Mouse (Mus musculus): ENCODE results near the gene Cfap299. TPM values are rescaled to one million over a fixed set of nuclear protein-coding genes. Genes with fewer than 3 reads are reported as not detected.
A peak's percentile ranks its signal among the peaks of the same experiment; 100 is the strongest.

The Cfap299 gene
- polyA plus RNA-seq, 1 experiment from 2014 or later: 0.41 TPM

DNA sequence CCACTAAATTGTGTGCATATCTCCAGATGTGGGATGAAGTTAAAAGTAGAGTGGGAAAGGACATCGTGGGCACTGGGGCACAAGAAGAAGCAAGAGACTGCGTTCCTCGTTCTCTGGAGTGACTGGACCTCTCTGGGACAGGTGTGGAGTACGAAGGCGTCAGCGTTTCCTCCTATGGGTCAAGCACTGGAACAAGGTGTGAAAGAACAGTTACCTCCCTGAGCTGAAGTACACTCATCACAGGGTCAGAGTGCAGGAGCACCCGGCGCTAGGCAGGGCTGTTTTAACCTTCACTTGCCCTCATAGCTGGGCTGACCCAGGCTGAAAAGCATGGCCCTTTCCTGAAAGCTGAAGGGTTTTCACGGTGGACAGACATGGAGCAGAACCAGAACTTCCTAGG lies 504.7 kb downstream of the Cfap299 start:
- Histone ChIP-seq H3K27me3 (ENCODE audit: control insufficient read depth, insufficient read depth, low read length) (no peaks in the 10 kb centered on the region; the same call in 1 of the 2 replicates), H3K27ac (replicated peaks in 1 of 2; ENCODE audit: control insufficient read depth in 1 of 2, insufficient read depth in 1 of 2, low read depth in 2 of 2, low read length in 2 of 2) (no peak overlapping the region), H3K9me3 (ENCODE audit: control insufficient read depth, low read length) (no peaks in the 10 kb centered on the region), H3K4me2 (ENCODE audit: low read length) (no peak overlapping the region), H3K4me3 (ENCODE audit: control insufficient read depth in 1 of 2, insufficient read depth in 1 of 2, low read depth in 1 of 2, low read length in 2 of 2) (no peak overlapping the region), H3K36me3 (ENCODE audit: control insufficient read depth, insufficient read depth, low read length) (no peaks in the 10 kb centered on the region), H3K4me1 (ENCODE audit: control insufficient read depth in 2 of 2, insufficient read depth in 2 of 2, low read length in 2 of 2) (no peaks in the 10 kb centered on the region), H3K9ac (ENCODE audit: low read length) (no peak overlapping the region)
- ATAC-seq (ENCODE audit: insufficient number of reproducible peaks, insufficient read depth, low FRiP score, low read depth): no peak
- WGBS: 72% methylated on average over 9 of the region's 9 CpGs

DNA sequence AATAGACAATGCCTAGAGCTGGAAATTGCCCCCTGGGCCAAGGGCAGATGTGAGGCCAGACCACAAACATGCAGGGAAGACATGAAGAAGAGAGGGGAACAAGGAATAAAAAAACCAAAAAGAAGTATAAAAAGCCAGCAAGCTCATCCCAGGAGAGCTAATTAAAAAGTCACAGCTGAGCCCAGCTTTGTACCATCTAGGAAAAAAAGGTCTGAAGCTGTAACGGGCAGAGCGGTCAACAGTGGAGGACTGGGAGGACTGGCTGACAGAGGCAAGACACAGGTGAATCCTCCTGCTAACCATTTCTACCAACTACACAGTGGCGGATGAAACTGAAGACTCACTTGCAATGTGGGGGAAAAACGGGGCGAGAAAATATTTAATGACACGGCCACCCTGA lies 505.2 kb downstream of the Cfap299 start:
- WGBS: 87% methylated on average over 6 of the region's 6 CpGs
- no peaks in the 10 kb centered on the region for H3K36me3 ChIP-seq (ENCODE audit: control insufficient read depth, insufficient read depth, low read length)
- H3K4me3 ChIP-seq (ENCODE audit: control insufficient read depth in 1 of 2, insufficient read depth in 1 of 2, low read depth in 1 of 2, low read length in 2 of 2): no peak overlapping the region
- no peak overlapping the region for H3K4me2 ChIP-seq (ENCODE audit: low read length)
- H3K9ac ChIP-seq (ENCODE audit: low read length): no peak overlapping the region
- no peaks in the 10 kb centered on the region for H3K9me3 ChIP-seq (ENCODE audit: control insufficient read depth, low read length)
- no peaks in the 10 kb centered on the region for H3K27me3 ChIP-seq (ENCODE audit: control insufficient read depth, insufficient read depth, low read length)
- no peaks in the 10 kb centered on the region for H3K4me1 ChIP-seq (ENCODE audit: control insufficient read depth in 2 of 2, insufficient read depth in 2 of 2, low read length in 2 of 2)
- no peak overlapping the region for H3K27ac ChIP-seq (replicated peaks in 1 of 2; ENCODE audit: control insufficient read depth in 1 of 2, insufficient read depth in 1 of 2, low read depth in 2 of 2, low read length in 2 of 2)
- ATAC-seq (ENCODE audit: insufficient number of reproducible peaks, insufficient read depth, low FRiP score, low read depth): no peak

DNA sequence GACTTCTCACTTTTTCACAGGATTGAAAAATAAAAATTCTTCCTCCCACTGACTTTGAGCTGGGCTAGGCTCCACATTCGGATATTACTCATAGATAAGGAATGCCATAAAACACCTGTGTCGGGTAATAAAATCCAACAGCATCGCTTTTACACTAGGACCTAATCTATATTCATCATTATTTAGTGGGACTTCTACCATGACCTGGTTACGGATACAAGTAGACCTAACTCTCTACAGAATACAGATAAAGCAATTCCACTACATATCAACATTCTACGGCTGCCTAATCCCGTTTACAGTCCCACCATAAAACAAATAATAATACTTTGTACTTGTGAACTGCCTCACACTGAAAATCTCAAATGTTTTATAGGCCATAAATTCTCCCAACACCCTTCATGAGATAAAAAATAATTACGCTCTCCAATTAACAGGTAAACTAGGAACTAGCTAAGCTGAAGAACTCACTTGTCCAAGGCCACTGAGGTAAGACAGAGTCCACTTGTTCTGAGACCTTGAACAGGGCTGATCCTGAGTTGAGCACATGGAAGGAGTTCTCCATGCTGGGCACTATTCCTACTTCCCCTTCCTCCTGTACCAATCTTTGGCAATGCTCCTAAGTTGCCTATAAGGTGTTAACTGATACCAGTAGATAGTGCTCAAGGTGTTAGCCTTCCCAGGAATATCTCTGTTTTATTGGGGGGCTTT lies 513.7 kb downstream of the Cfap299 start:
- H3K4me3 ChIP-seq (ENCODE audit: control insufficient read depth in 1 of 2, insufficient read depth in 1 of 2, low read depth in 1 of 2, low read length in 2 of 2): no peak overlapping the region

DNA sequence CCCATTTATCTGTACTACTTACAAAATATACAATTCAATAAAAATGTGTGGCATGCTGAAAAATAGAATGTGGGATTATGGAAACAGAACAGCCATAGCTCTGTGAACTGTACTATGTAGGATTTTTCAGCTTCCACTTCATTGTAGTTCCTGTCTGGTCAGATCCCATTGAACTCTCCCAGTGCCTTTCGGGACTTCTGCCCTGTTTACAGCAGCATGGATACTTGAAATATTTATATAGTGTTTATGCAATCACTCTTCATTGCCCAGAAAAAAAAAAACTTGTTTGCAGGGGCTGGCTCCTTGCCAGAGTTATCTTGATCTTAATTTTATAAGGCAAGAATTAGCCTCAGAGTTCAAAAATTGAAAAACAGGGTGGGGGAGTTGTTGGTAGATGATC lies 515.6 kb downstream of the Cfap299 start:
- no peaks in the 10 kb centered on the region for H3K4me1 ChIP-seq (ENCODE audit: control insufficient read depth in 2 of 2, insufficient read depth in 2 of 2, low read length in 2 of 2)
- H3K27ac ChIP-seq (replicated peaks in 1 of 2; ENCODE audit: control insufficient read depth in 1 of 2, insufficient read depth in 1 of 2, low read depth in 2 of 2, low read length in 2 of 2): no peak overlapping the region
- no peaks in the 10 kb centered on the region for H3K27me3 ChIP-seq (ENCODE audit: control insufficient read depth, insufficient read depth, low read length)
- H3K4me2 ChIP-seq (ENCODE audit: low read length): no peak overlapping the region
- H3K9ac ChIP-seq (ENCODE audit: low read length): no peak overlapping the region
- no peak for ATAC-seq (ENCODE audit: insufficient number of reproducible peaks, insufficient read depth, low FRiP score, low read depth)
- 68% methylated on average over 1 of the region's 1 CpGs for WGBS
- H3K4me3 ChIP-seq (ENCODE audit: control insufficient read depth in 1 of 2, insufficient read depth in 1 of 2, low read depth in 1 of 2, low read length in 2 of 2): no peak overlapping the region
- no peaks in the 10 kb centered on the region for H3K36me3 ChIP-seq (ENCODE audit: control insufficient read depth, insufficient read depth, low read length)
- H3K9me3 ChIP-seq (ENCODE audit: control insufficient read depth, low read length): no peaks in the 10 kb centered on the region

More for the DNA sequence above, 513.7 kb downstream of the Cfap299 start:
- H3K36me3 ChIP-seq (ENCODE audit: control insufficient read depth, insufficient read depth, low read length): no peaks in the 10 kb centered on the region
- no peaks in the 10 kb centered on the region for H3K27me3 ChIP-seq (ENCODE audit: control insufficient read depth, insufficient read depth, low read length)
- no peak for ATAC-seq (ENCODE audit: insufficient number of reproducible peaks, insufficient read depth, low FRiP score, low read depth)
- H3K9ac ChIP-seq (ENCODE audit: low read length): no peak overlapping the region
- no peak overlapping the region for H3K27ac ChIP-seq (replicated peaks in 1 of 2; ENCODE audit: control insufficient read depth in 1 of 2, insufficient read depth in 1 of 2, low read depth in 2 of 2, low read length in 2 of 2)
- H3K4me2 ChIP-seq (ENCODE audit: low read length): no peak overlapping the region
- no peaks in the 10 kb centered on the region for H3K4me1 ChIP-seq (ENCODE audit: control insufficient read depth in 2 of 2, insufficient read depth in 2 of 2, low read length in 2 of 2)
- 75% methylated on average over 7 of the region's 7 CpGs for WGBS
- H3K9me3 ChIP-seq (ENCODE audit: control insufficient read depth, low read length): no peaks in the 10 kb centered on the region

MicroRNAs within 50 kb of the gene (microRNA counts, 519-probe panel; counts per million panel counts)
- 322 counts per million, percentile 70 among the panel's probes with 10 or more counts for microRNA mmu-miR-703

Small RNAs within 50 kb of the gene (microRNA-seq; reads per million reads assigned to microRNA genes)
- not detected for gene Mir703

Other genes with a start within 250 kb of the Cfap299 start
- gene Prdm8, start 162.1 kb upstream of the Cfap299 start, polyA plus RNA-seq (2014; fragmentation: Nextera tagmentation; extraction: Ambion mirVana): 0.05 and 0.09 TPM in 2 replicates
- 0.41 and 0.69 TPM in 2 replicates for gene Fgf5, start 75.1 kb upstream of the Cfap299 start, polyA plus RNA-seq (2014; fragmentation: Nextera tagmentation; extraction: Ambion mirVana)
- not detected in 2 replicates for gene Gm11111, start 223.4 kb downstream of the Cfap299 start, polyA plus RNA-seq (2014; fragmentation: Nextera tagmentation; extraction: Ambion mirVana)

All from heart, embryonic 14.5 days (tissue).